Mouse (Mus musculus): ENCODE results near the gene Ebp.

Gene Ebp

GRCm38 (mm10) chrX:8192126-8192639 is 1.1 kb downstream of the Ebp start:
- DNase-seq (ENCODE audit: low read depth), result peak; percentile 13

GRCm38 (mm10) chrX:8182871-8183540 is 10.3 kb downstream of the Ebp start:
- no peak for DNase-seq (ENCODE audit: low read depth)

- no peak for DNase-seq (ENCODE audit: low read depth)
Measured at GRCm38 (mm10) chrX:8179646-8180045, 13.7 kb downstream of the Ebp start.

GRCm38 (mm10) chrX:8178871-8179270 is 14.4 kb downstream of the Ebp start:
- DNase-seq (ENCODE audit: low read depth), result no peak

- peak; percentile 92 for DNase-seq (ENCODE audit: low read depth)
Measured at GRCm38 (mm10) chrX:8175504-8176385, 17.6 kb downstream of the Ebp start, which contains the start of gene Tbc1d25. Tbc1d25 (minus strand) TSS chrX:8176181.

GRCm38 (mm10) chrX:8175169-8175503 is 18.2 kb downstream of the Ebp start:
- no peak for DNase-seq (ENCODE audit: low read depth)

GRCm38 (mm10) chrX:8167716-8168647 is 25.3 kb downstream of the Ebp start:
- DNase-seq (ENCODE audit: low read depth), result peak; percentile 39

GRCm38 (mm10) chrX:8164471-8164870 is 28.8 kb downstream of the Ebp start:
- no peak for DNase-seq (ENCODE audit: low read depth)

GRCm38 (mm10) chrX:8163076-8163475 is 30.2 kb downstream of the Ebp start:
- DNase-seq (ENCODE audit: low read depth), result peak; percentile 26

- DNase-seq (ENCODE audit: low read depth), result peak; percentile 93
Measured at GRCm38 (mm10) chrX:8145153-8145991, 47.9 kb downstream of the Ebp start, which contains the start of gene Rbm3. Rbm3 (minus strand) TSS chrX:8145880.

GRCm38 (mm10) chrX:8143750-8144149 is 49.6 kb downstream of the Ebp start:
- DNase-seq (ENCODE audit: low read depth), result no peak

- DNase-seq (ENCODE audit: low read depth), result no peak
Measured at GRCm38 (mm10) chrX:8142948-8143347, 50.4 kb downstream of the Ebp start.

- no peak for DNase-seq (ENCODE audit: low read depth)
Measured at GRCm38 (mm10) chrX:8141058-8141457, 52.3 kb downstream of the Ebp start.

GRCm38 (mm10) chrX:8140446-8140845 is 52.9 kb downstream of the Ebp start:
- DNase-seq (ENCODE audit: low read depth), result no peak

GRCm38 (mm10) chrX:8139480-8139879 is 53.8 kb downstream of the Ebp start:
- no peak for DNase-seq (ENCODE audit: low read depth)

- peak; percentile 57 for DNase-seq (ENCODE audit: low read depth)
Measured at GRCm38 (mm10) chrX:8135886-8136285, 57.4 kb downstream of the Ebp start.

All from 416B (cell line).